Mouse (Mus musculus) G1E-ER4 (cell line): ENCODE results near the gene Cnih4. TPM values are rescaled to one million over a fixed set of nuclear protein-coding genes. Genes with fewer than 3 reads are reported as not detected.

Experiments
- GATA1 ChIP-seq: IDR thresholded peaks from one replicate; pipeline ENCODE4 v1.8.0; 2012; ENCODE audit warnings: low read length, inconsistent platforms
- polyA plus RNA-seq: library from polyadenylated mRNA; stranded (reverse); fragments of >175 nt; gene quantifications from 2 replicates; pipeline ENCODE4 v1.2.3, GENCODE M21; 2012

Cnih4 gene
- 7.0 and 7.1 TPM in 2 replicates for polyA plus RNA-seq

- no peak for TF ChIP-seq GATA1
Observed at GRCm38 (mm10) chr1:181143950-181144836, at the start of gene Cnih4, which contains the start of gene Nvl. Cnih4 (plus strand) TSS chr1:181144693. Nvl (minus strand) TSS chr1:181144204.

- TF ChIP-seq GATA1, result no peak
Observed at GRCm38 (mm10) chr1:181117112-181117511, 27.4 kb upstream of the Cnih4 start.

GRCm38 (mm10) chr1:181124145-181124544 lies 20.3 kb upstream of the Cnih4 start:
- TF ChIP-seq GATA1, result no peak

- no peak for TF ChIP-seq GATA1
Observed at GRCm38 (mm10) chr1:181125916-181126315, 18.6 kb upstream of the Cnih4 start.

- TF ChIP-seq GATA1, result no peak
Observed at GRCm38 (mm10) chr1:181126766-181127165, 17.7 kb upstream of the Cnih4 start.

GRCm38 (mm10) chr1:181131915-181132314 lies 12.6 kb upstream of the Cnih4 start:
- no peak for TF ChIP-seq GATA1

- no peak for TF ChIP-seq GATA1
Observed at GRCm38 (mm10) chr1:181138730-181139129, 5.8 kb upstream of the Cnih4 start.

- TF ChIP-seq GATA1, result no peak
Observed at GRCm38 (mm10) chr1:181143609-181143949, 914 bp upstream of the Cnih4 start.

- no peak for TF ChIP-seq GATA1
Observed at GRCm38 (mm10) chr1:181144966-181145365, 473 bp downstream of the Cnih4 start.

- no peak for TF ChIP-seq GATA1
Observed at GRCm38 (mm10) chr1:181146187-181146586, 1.7 kb downstream of the Cnih4 start.

GRCm38 (mm10) chr1:181148540-181148939 lies 4.0 kb downstream of the Cnih4 start:
- no peak for TF ChIP-seq GATA1

GRCm38 (mm10) chr1:181149373-181150017 lies 5.0 kb downstream of the Cnih4 start:
- no peak for TF ChIP-seq GATA1

- no peak for TF ChIP-seq GATA1
Observed at GRCm38 (mm10) chr1:181150431-181150826, 5.9 kb downstream of the Cnih4 start.

- TF ChIP-seq GATA1, result no peak
Observed at GRCm38 (mm10) chr1:181150827-181151534, 6.5 kb downstream of the Cnih4 start.

GRCm38 (mm10) chr1:181151541-181151940 lies 7.0 kb downstream of the Cnih4 start:
- no peak for TF ChIP-seq GATA1

- TF ChIP-seq GATA1, result no peak
Observed at GRCm38 (mm10) chr1:181167816-181168215, 23.3 kb downstream of the Cnih4 start.

GRCm38 (mm10) chr1:181168377-181168776 lies 23.9 kb downstream of the Cnih4 start:
- TF ChIP-seq GATA1, result no peak
